Comparison of ENCODE assay signal across 26 mouse cellular contexts in the genomic region with DNA sequence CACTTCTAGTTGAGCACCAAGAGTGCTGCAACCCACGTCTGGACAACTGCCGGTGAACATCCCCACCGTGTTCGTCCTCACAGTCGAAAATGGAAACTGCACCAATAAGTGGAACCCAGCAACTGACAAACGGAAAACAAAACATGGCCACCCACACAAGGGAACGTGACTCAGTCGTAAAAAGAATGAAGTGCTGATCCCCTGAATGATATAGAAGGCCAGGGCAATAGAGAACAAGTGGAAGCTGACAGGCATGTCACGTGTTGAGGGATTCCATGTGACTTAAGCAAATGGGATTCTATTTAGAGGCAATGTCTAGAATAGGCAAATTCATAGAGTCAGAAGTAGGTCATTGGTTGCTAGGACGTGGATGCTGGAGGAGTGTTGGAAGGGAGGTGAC. TPM values are rescaled to one million over a fixed set of nuclear protein-coding genes. Genes with fewer than 3 reads are reported as not detected.
"Had no signal": no experiment of that assay in that cellular context is flagged by ENCODE, and none has a peak within 500 bp of the region (broad histone marks: within the 10 kb centered on the region; RNA-seq: fewer than 3 reads in every experiment).

No protein-coding gene starts in this region.

- ATAC-seq: hindbrain, postnatal 0 days; intestine, embryonic 16.5 days had no signal

- H3K36me3 ChIP-seq: hindbrain, embryonic 13.5 days; hindbrain, embryonic 15.5 days; kidney, embryonic 15.5 days; limb, embryonic 13.5 days; limb, embryonic 15.5 days had no signal

- H3K4me3 ChIP-seq: heart, adult 2 months; heart, embryonic 13.5 days; heart, embryonic 15.5 days; hindbrain, embryonic 13.5 days; hindbrain, embryonic 15.5 days; kidney, embryonic 15.5 days; limb, embryonic 13.5 days; limb, embryonic 15.5 days had no signal

- H3K9ac ChIP-seq: heart, embryonic 13.5 days; heart, embryonic 15.5 days; hindbrain, embryonic 13.5 days; hindbrain, embryonic 15.5 days; kidney, embryonic 15.5 days; limb, embryonic 13.5 days; limb, embryonic 15.5 days had no signal

- H3K4me1 ChIP-seq: hindbrain, embryonic 13.5 days; hindbrain, embryonic 15.5 days; limb, embryonic 13.5 days; limb, embryonic 15.5 days had no signal

- H3K27me3 ChIP-seq: heart, embryonic 13.5 days; heart, embryonic 15.5 days; hindbrain, embryonic 13.5 days; hindbrain, embryonic 15.5 days; kidney, embryonic 15.5 days; limb, embryonic 13.5 days; limb, embryonic 15.5 days had no signal

- H3K27ac ChIP-seq: heart, adult 2 months; heart, embryonic 15.5 days; hindbrain, embryonic 13.5 days; hindbrain, embryonic 15.5 days; hindbrain, postnatal 0 days; kidney, embryonic 15.5 days; kidney, postnatal 0 days; limb, embryonic 13.5 days; limb, embryonic 15.5 days had no signal

- H3K9me3 ChIP-seq: heart, embryonic 13.5 days; heart, embryonic 15.5 days; hindbrain, embryonic 13.5 days; hindbrain, embryonic 15.5 days; kidney, embryonic 15.5 days; limb, embryonic 13.5 days; limb, embryonic 15.5 days had no signal

- H3K4me2 ChIP-seq: heart, embryonic 11.5 days; heart, embryonic 13.5 days; heart, embryonic 15.5 days; hindbrain, embryonic 13.5 days; hindbrain, embryonic 15.5 days; kidney, embryonic 15.5 days; limb, embryonic 13.5 days; limb, embryonic 15.5 days had no signal

- DNase-seq: gastrocnemius, postnatal 14 days; gastrocnemius, postnatal 36 days; heart, adult 11 months; heart, adult 2 months; heart, postnatal 14 days; heart, postnatal 36 days; kidney, adult 11 months; kidney, adult 2 months; kidney, adult 9 months; kidney, postnatal 14 days; kidney, postnatal 36 days; layer of hippocampus, adult 9-11 months; layer of hippocampus, postnatal 36 days; left cerebral cortex, postnatal 4 days had no signal

RNA-seq across cellular contexts. Expression of a gene that starts 50.6 kb away (rescaled TPM):
- total RNA-seq: hematopoietic stem cell, adult 5-6 weeks had no signal
